Mouse (Mus musculus) liver, embryonic 14.5 days (tissue): ENCODE measurements around the gene Zdhhc13. TPM values are rescaled to one million over a fixed set of nuclear protein-coding genes. Genes with fewer than 3 reads are reported as not detected.

Experiments used
- ATAC-seq: fragments of 200-750 bp; cut with Nextera tagmentation; 2 replicates; pipeline ENCODE4 v1.8.0; 2017; ENCODE audit warnings: moderate number of reproducible peaks, mild to moderate bottlenecking, moderate library complexity; ENCODE audit not compliant: insufficient read depth
- DNase-seq, 3 experiments: peaks; one replicate each; pipeline ENCODE4 v3.0.0-alpha.2; 2012 to 2013; ENCODE audit warnings: low read depth in 3 of 3, low spot score in 3 of 3
- H3K27ac ChIP-seq: fragments of 300-500 bp; sonication (generic); 2 replicates; pipeline ENCODE4 v1.5.1; 2014; ENCODE audit warnings: moderate library complexity, mild to moderate bottlenecking, control low read depth, inconsistent platforms
- H3K27me3 ChIP-seq: fragments of 300-500 bp; sonication (generic); 2 replicates; pipeline ENCODE4 v1.6.1; 2014; ENCODE audit warnings: mild to moderate bottlenecking, low read length, moderate library complexity; ENCODE audit not compliant: control insufficient read depth, insufficient read depth
- H3K36me3 ChIP-seq: fragments of 300-500 bp; sonication (generic); replicated peaks from 2 replicates; pipeline ENCODE4 v1.6.1; 2014; ENCODE audit warnings: low read depth; ENCODE audit not compliant: control insufficient read depth, insufficient read depth
- H3K4me1 ChIP-seq, 2 experiments: fragments of 200-500 bp in 1 of 2; fragments of 300-500 bp in 1 of 2; sonication (generic) in 1 of 2; replicated peaks; 2 replicates each; pipeline ENCODE4 v1.6.1; 2012 to 2014; ENCODE audit warnings: antibody characterized with exemption in 1 of 2, inconsistent platforms in 1 of 2, low read length in 1 of 2; ENCODE audit not compliant: control insufficient read depth in 2 of 2, insufficient read depth in 2 of 2
- H3K4me2 ChIP-seq: fragments of 300-500 bp; sonication (generic); 2 replicates; pipeline ENCODE4 v1.6.1; 2014; ENCODE audit warnings: low read depth, mild to moderate bottlenecking, control low read depth, moderate library complexity
- H3K4me3 ChIP-seq, 2 experiments: fragments of 200-500 bp in 1 of 2; fragments of 300-500 bp in 1 of 2; sonication (generic) in 1 of 2; 2 replicates each; pipeline ENCODE4 v1.5.1; 2012 to 2014; ENCODE audit warnings: low read depth in 2 of 2, low read length in 2 of 2, mild to moderate bottlenecking in 2 of 2, control low read depth in 1 of 2, inconsistent platforms in 1 of 2, moderate library complexity in 1 of 2; ENCODE audit not compliant: insufficient read depth in 1 of 2
- H3K9ac ChIP-seq: fragments of 300-500 bp; sonication (generic); replicated peaks from 2 replicates; pipeline ENCODE4 v1.6.1; 2014; ENCODE audit warnings: mild to moderate bottlenecking, control low read depth, moderate library complexity
- H3K9me3 ChIP-seq: fragments of 300-500 bp; sonication (generic); 2 replicates; pipeline ENCODE4 v1.6.1; 2016; ENCODE audit warnings: low read length, mixed read lengths; ENCODE audit not compliant: control insufficient read depth
- CTCF ChIP-seq: IDR thresholded peaks from 2 replicates; pipeline ENCODE4 v1.5.1; 2016; ENCODE audit warnings: antibody characterized with exemption, low read depth, control low read depth
- EP300 ChIP-seq: IDR thresholded peaks from 2 replicates; pipeline ENCODE4 v1.6.1; 2016; ENCODE audit warnings: antibody characterized with exemption, low read depth
- WGBS: fragments of 180-500 bp; shearing (Covaris S2); extraction: QIAGEN DNeasy Blood & Tissue Kit; methylation state at CpG from one replicate; pipeline ENCODE4 v1.1.7; 2014; ENCODE audit not compliant: insufficient replicate concordance; 5-methylcytosine and 5-hydroxymethylcytosine counted together
- polyA plus RNA-seq, 2 experiments: library from polyadenylated mRNA; depleted of rRNA in 1 of 2; stranded (reverse) in 1 of 2; unstranded in 1 of 2; fragments of >200 nt; fragmentation: Nextera tagmentation in 1 of 2; extraction: Ambion mirVana in 1 of 2; gene quantifications; 2 replicates each; pipeline versions ENCODE4 v1.2.1 to v1.2.3; 2012 to 2014

The Zdhhc13 gene
- polyA plus RNA-seq, 2 experiments: 9.4 to 13.5 TPM

DNA sequence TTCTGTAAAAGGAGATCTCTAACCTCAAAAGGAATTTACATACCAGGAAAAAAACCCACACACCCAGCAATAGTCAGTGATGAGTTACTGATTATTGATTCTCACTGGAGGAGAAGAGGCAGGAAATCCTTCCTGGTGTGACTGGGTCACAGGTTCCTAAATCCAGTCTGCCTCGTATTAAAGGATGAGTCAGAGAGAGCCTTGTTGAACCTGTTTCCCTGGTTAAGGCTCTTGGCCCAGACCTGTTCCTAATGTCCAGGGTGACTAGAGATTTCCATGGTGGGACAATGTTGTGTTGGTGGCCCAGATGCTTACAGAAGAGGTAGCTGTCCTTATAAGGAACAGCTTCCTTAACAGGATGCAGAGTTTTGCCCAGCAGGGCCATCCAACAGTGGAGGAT lies 26.5 kb upstream of the Zdhhc13 start:
- Histone ChIP-seq H3K27ac (no peak overlapping the region), H3K4me2 (no peak overlapping the region)
- no peak for ATAC-seq

DNA sequence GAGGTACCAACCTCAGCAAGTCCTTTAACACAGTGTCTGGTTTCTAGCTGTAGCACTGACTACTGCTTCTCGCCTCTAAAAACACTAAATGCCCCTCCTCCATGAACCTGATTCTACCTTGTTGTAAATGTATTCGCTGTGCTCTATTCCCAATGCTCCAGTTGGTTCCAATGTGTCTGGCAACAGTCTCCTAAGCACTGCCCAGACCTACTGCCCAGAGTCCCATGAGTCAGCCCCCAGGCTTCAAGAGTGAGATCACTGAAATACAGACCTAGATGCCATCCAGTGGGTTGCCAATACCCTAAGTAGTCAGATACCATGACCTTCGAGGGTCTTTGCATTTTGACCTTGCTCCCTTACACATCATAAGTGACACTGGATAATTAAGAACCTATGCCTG lies 26.1 kb upstream of the Zdhhc13 start:
- H3K4me1 ChIP-seq: no peaks in the 10 kb centered on the region
- H3K27ac ChIP-seq: no peak overlapping the region
- no peak overlapping the region for H3K9ac ChIP-seq
- no peak for ATAC-seq
- DNase-seq: no peak
- no peak overlapping the region for H3K4me2 ChIP-seq
- H3K9me3 ChIP-seq: no peaks in the 10 kb centered on the region
- no peaks in the 10 kb centered on the region for H3K36me3 ChIP-seq
- H3K27me3 ChIP-seq: no peaks in the 10 kb centered on the region
- 49% methylated on average over 3 of the region's 3 CpGs for WGBS
- H3K4me3 ChIP-seq: no peak overlapping the region
- TF ChIP-seq CTCF (no peak), EP300 (no peak)

More for the DNA sequence above, 26.5 kb upstream of the Zdhhc13 start:
- Histone ChIP-seq H3K4me3 (no peak overlapping the region), H3K9ac (no peak overlapping the region), H3K36me3 (no peaks in the 10 kb centered on the region), H3K27me3 (no peaks in the 10 kb centered on the region), H3K4me1 (no peaks in the 10 kb centered on the region), H3K9me3 (no peaks in the 10 kb centered on the region)
- TF ChIP-seq CTCF: no peak
- TF ChIP-seq EP300: no peak
- no peak for DNase-seq
- WGBS: 25% methylated on average over 1 of the region's 1 CpGs

GRCm38 (mm10) chr7:48765959-48766358 lies 22.8 kb upstream of the Zdhhc13 start:
- H3K9ac ChIP-seq: no peak overlapping the region
- DNase-seq (no peak), ATAC-seq (no peak)
- WGBS: 71% methylated on average over 4 of the region's 4 CpGs
- no peak overlapping the region for H3K4me2 ChIP-seq
- TF ChIP-seq EP300 (no peak), CTCF (no peak)
- no peaks in the 10 kb centered on the region for H3K27me3 ChIP-seq
- H3K4me1 ChIP-seq: no peaks in the 10 kb centered on the region
- H3K27ac ChIP-seq: no peak overlapping the region
- H3K9me3 ChIP-seq: no peaks in the 10 kb centered on the region
- no peaks in the 10 kb centered on the region for H3K36me3 ChIP-seq
- H3K4me3 ChIP-seq: no peak overlapping the region

GRCm38 (mm10) chr7:48769721-48770120 lies 19.1 kb upstream of the Zdhhc13 start:
- no peak for ATAC-seq
- Histone ChIP-seq H3K4me1 (no peaks in the 10 kb centered on the region), H3K4me2 (no peak overlapping the region), H3K27me3 (no peaks in the 10 kb centered on the region), H3K9ac (no peak overlapping the region), H3K36me3 (no peaks in the 10 kb centered on the region), H3K27ac (no peak overlapping the region), H3K4me3 (no peak overlapping the region), H3K9me3 (no peaks in the 10 kb centered on the region)
- WGBS: 34% methylated on average over 1 of the region's 1 CpGs
- TF ChIP-seq EP300 (no peak), CTCF (no peak)
- no peak for DNase-seq

DNA sequence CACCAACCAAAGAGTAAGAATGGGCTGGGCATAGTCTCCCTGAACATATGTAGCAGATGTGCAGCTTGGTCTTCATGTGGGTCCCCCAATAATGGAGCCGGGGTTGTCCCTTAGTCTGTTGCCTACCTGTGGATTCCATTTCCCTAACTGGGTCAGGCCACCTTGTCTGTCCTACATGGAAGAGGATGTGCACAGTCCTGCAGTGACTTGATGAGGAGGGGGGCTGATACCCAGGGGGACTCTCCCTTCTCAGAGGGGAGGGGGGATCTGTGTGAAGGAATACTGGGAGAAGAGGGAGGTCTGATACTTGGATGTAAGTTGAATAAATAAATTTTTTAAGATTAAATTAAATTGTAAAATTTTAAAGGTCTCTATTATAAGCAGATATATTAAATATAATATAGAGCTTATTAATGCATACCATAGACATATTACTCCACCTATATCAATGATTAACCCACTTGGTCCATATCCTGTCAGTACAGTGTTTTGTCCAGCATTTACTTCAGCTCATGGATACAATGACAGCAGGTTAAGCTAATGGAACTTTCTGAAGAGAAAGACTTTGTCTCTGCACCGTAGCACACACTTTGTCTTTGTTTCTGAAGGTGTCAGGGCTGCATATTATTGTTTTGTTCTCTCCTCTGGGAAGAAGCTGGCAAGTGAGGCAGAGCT lies 16.6 kb upstream of the Zdhhc13 start:
- ATAC-seq (no peak), DNase-seq (no peak)
- H3K9ac ChIP-seq: no peak overlapping the region
- TF ChIP-seq CTCF (no peak), EP300 (no peak)
- no peak overlapping the region for H3K4me2 ChIP-seq
- no peaks in the 10 kb centered on the region for H3K4me1 ChIP-seq
- H3K9me3 ChIP-seq: no peaks in the 10 kb centered on the region
- no peak overlapping the region for H3K4me3 ChIP-seq
- no peak overlapping the region for H3K27ac ChIP-seq
- no peaks in the 10 kb centered on the region for H3K27me3 ChIP-seq
- H3K36me3 ChIP-seq: no peaks in the 10 kb centered on the region
- 82% methylated on average over 2 of the region's 2 CpGs for WGBS
